Mouse (Mus musculus) retina, postnatal 1 day (tissue): ENCODE results near the gene Wdpcp.
A peak's percentile ranks its signal among the peaks of the same experiment; 100 is the strongest.

ENCODE experiments used
- DNase-seq: peaks from one replicate; pipeline ENCODE4 v3.0.0-alpha.2; 2012

The Wdpcp gene

GRCm38 (mm10) chr11:21569456-21570108 is 2.5 kb upstream of the Wdpcp start:
- DNase-seq: peak; percentile 75

GRCm38 (mm10) chr11:21570109-21570474 is 1.9 kb upstream of the Wdpcp start:
- DNase-seq: no peak

DNA sequence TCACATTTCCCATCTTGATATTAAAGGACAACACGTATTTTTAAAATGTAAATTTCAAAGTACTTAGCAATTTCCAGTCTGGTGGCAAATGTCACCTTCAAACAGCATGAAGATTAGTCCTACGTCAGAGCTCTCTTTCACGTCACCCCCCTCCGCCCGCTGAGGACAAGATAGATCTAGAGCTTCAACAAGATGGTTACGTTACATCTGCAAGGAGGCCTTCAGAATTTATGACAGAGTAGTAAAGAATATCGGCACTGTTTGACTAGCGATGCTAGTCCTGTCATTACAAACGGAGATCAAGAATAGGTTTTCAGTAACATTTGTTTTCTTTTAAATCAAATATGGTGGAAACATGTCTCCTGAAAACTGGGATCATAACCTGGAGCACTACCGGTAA is 1.1 kb upstream of the Wdpcp start:
- peak; percentile 43 for DNase-seq

- DNase-seq: no peak
Measured at GRCm38 (mm10) chr11:21581472-21581871, 9.4 kb downstream of the Wdpcp start.

GRCm38 (mm10) chr11:21583286-21583685 is 11.3 kb downstream of the Wdpcp start:
- no peak for DNase-seq

DNA sequence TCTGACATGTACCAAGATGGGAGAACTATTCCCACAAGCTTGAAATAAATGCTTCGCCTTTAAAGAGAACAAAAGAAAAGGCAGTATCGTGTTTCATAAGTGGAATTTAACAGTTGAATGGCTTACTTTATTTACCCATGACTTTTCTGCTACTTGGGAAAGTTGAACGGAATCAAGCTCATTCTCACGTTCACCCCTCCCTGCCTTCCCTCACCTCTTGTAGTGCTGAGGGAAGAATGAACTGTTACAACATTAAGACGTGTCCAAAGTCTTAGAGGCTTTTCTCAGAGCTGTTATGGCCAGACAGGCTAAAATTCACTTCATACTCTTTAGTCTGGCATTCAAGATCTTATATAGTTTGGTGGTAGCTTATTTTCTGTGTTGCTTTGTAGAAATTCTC is 30.5 kb downstream of the Wdpcp start:
- DNase-seq: no peak

DNA sequence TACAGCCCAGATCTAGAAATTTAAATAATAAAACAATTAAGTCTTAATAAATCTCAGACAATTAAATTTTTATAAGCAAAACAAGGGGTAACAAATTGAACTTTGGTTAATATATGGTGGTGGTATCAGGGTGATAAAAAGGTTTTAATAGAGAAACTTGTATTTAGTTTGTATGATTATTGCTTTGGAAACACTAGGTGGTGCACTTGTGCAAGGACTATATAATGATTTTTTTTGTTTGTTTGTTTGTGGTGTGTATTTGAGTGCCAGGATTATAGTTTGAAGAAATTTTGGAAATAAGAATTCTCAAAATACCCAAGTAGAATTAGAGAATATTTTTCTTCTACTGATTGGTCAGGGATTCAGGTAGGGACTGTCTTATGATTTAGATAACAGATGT is 43.9 kb downstream of the Wdpcp start:
- no peak for DNase-seq

GRCm38 (mm10) chr11:21634171-21634907 is 62.3 kb downstream of the Wdpcp start:
- DNase-seq: peak; percentile 15

DNA sequence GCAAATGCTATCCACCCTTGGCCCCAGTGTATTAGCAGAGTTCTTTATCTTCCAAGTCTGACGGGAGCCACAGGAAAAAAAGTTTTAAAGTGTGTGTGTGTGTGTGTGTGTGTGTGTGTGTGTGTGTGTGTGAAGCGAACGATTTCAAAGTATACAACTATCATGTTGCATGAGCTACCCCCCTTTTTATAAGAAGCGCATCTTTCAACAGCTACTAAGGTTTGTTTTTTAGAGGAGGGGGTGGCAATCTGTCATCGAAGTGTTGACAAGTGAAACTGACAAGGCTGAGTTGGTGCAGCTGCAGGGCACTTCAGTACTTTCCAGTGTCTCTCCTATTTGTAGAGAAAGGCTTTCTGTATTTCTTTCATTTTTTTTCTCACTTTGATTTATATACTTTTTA is 66.3 kb downstream of the Wdpcp start:
- DNase-seq: no peak

- no peak for DNase-seq
Measured at GRCm38 (mm10) chr11:21639534-21639933, 67.5 kb downstream of the Wdpcp start.

- DNase-seq: no peak
Measured at GRCm38 (mm10) chr11:21644231-21644630, 72.2 kb downstream of the Wdpcp start.

DNA sequence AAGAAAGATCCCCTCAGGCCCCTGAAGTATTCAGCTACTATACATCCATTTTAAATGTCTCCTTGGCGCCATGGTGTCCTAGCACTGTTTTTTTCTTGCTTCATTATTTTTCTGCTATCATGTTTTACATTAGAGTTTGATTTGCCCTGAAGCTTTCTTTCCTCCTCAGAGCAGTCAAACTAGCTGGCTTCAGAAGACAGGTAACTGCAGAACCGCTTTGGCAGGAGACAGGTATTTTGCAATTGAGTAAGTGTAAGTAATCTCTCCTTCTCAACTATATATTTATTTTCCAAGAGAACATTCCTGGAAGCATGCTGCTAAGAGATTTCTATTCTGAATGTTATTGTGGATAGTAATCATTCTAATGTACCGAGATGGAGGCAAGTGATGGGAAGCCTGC is 74.1 kb downstream of the Wdpcp start:
- DNase-seq: no peak

- peak; percentile 38 for DNase-seq
Measured at GRCm38 (mm10) chr11:21658985-21659384, 87.0 kb downstream of the Wdpcp start.

DNA sequence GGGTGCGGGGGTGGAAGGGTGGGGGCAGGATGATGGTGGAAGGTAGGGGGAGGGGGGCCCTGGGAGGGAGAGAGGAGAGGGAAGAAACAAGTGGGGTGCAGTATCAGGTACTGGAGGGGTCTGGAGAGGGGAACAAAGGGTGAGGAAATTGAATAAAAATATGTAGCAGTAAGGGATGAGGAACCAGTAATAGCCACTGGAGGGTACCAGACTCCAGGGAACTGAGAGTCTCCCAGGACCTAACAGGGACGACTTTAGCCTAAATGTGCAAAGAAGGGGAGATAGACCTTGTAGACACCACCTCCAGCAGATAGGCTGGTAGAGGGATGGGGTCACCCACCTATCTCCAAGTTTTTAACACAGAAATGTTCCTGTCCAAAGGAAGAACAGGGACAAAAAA is 105.0 kb downstream of the Wdpcp start:
- no peak for DNase-seq

DNA sequence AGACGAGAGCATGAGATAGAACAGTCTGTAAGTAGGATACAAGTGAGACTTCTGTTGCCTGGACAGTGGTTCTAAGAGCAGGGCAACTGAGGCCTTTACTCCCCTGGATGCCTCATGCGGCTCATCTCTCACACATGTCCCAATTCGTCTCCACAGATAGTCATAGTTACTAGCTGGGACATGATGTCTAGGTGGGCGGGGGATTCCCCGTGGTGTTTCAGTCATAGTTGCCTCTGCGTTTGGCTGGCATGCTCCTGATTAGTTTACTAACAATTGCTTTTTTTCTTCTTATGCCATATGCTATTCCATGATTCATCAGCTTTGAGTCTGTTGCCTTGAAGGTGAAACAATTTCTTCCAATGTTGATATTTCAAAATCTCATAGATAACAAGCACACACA is 116.4 kb downstream of the Wdpcp start:
- no peak for DNase-seq

GRCm38 (mm10) chr11:21690730-21691129 is 118.7 kb downstream of the Wdpcp start:
- DNase-seq: peak; percentile 7

DNA sequence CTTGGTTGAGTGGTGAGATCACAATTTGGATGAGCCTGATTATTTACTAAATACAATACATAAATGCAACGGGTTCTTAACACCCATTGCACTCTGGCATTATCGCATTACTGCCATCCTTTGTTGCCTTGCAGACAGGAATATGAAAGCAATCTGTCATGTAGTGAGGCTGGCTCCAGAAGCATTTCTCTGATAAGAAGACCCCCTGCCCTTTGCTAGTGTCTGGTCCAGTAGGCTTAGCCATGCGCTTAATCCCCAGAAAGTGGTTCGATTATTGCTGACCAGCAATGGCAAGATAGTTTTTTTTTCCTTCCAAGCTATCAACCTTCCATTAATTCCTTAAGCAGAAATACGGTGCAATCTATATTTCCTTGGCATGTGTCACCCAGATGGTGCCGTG is 122.1 kb downstream of the Wdpcp start:
- DNase-seq: peak; percentile 3

GRCm38 (mm10) chr11:21697642-21698041 is 125.6 kb downstream of the Wdpcp start:
- DNase-seq: no peak

DNA sequence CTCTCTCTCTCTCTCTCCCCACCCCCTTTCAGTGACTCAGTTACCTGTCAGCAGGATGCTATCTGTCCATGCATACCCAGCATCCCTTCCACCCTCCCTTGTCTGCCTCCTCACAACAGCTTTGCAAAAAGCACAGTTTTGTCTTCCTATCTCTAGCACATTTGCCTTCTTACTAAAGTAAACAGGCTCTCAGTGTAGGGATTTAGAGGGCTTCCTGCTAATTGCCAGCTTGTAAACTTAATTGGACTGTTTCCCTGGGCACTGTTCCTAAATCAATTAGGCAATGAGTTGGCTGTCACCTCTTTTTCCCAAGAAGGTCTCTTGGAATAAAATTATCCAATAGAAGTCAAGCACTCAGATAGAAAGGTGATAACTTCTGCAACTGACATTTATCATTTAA is 141.5 kb downstream of the Wdpcp start:
- DNase-seq: peak; percentile 51

GRCm38 (mm10) chr11:21714065-21714464 is 142.0 kb downstream of the Wdpcp start:
- DNase-seq: no peak

GRCm38 (mm10) chr11:21726329-21726728 is 154.3 kb downstream of the Wdpcp start:
- no peak for DNase-seq

GRCm38 (mm10) chr11:21729056-21729455 is 157.0 kb downstream of the Wdpcp start:
- DNase-seq: no peak

DNA sequence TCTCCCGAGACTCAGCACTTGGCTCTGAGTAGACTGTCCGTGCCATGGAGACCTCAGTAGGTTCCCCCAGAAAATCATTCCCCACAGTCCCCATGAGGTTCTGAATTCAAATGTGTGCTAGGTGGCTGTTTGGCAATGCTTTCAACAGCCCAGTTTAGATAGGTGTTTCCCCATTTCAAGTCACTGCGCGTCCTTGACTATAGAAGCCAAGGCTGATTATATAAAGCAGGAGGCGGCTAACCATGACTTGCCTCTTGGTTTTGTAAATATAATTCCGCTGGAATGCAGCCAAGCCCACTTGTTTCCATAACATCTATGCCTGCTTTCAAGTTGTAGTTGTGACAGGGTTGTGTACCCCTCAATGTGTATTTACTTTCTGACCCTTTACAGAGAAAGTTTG is 157.9 kb downstream of the Wdpcp start:
- DNase-seq: no peak

DNA sequence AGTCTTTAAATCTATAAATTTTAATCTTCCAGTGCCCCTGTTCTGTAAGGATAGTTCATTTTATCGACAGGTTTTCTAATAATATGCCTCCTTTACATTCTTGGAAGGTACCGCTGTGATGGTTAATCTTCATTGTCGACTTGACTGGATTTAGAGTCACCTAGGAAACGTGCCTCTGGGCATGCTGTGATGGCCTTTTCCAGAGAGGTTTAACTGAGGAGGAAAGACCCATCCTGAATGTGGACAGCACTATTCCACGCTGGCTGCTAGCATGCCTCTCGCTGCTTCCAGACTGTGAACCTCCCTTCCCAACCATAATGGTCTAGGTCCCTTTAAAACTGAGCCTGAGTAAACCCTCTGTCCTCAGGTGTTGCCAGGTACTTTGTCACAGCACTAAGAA is 163.2 kb downstream of the Wdpcp start:
- DNase-seq: no peak

DNA sequence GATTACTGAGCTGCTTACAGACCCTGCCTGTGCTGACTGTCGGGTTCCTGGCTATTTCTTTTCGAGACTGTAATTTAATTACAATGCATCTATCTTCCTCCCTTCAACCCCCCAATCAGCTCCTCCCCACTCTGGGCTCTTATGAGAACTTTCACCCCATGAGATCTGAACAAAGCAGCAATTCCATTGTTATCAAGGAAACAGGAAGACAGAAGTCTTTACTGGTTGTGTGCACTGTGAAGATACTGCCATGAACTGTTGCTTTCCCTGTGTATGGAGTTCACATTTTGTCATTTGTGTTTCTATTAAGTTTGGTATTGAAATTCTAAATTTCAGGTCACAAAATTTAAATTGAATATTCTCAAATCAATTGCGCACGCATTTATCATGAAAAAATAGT is 177.5 kb downstream of the Wdpcp start:
- DNase-seq: no peak
